Mouse (Mus musculus) liver, embryonic 16.5 days (tissue): ENCODE data around the gene Tesc. TPM values are rescaled to one million over a fixed set of nuclear protein-coding genes. Genes with fewer than 3 reads are reported as not detected.

Experiments
- ATAC-seq: fragments of 200-750 bp; cut with Nextera tagmentation; 2 replicates; pipeline ENCODE4 v1.8.0; 2017; ENCODE audit warnings: low read depth, mild to moderate bottlenecking, moderate number of reproducible peaks, moderate library complexity
- H3K27ac ChIP-seq: fragments of 300-500 bp; sonication (generic); 2 replicates; pipeline ENCODE4 v1.5.1; 2014; ENCODE audit warnings: mild to moderate bottlenecking, low read length
- H3K27me3 ChIP-seq: fragments of 300-500 bp; sonication (generic); 2 replicates; pipeline ENCODE4 v1.6.1; 2014; ENCODE audit warnings: low read depth, low read length, mixed read lengths; ENCODE audit not compliant: control insufficient read depth, insufficient read depth
- H3K36me3 ChIP-seq: fragments of 300-500 bp; sonication (generic); 2 replicates; pipeline ENCODE4 v1.6.1; 2014; ENCODE audit warnings: mild to moderate bottlenecking; ENCODE audit not compliant: control insufficient read depth, insufficient read depth
- H3K4me1 ChIP-seq: fragments of 300-500 bp; sonication (generic); 2 replicates; pipeline ENCODE4 v1.6.1; 2014; ENCODE audit warnings: low read depth, low read length, mixed read lengths; ENCODE audit not compliant: control insufficient read depth
- H3K4me2 ChIP-seq: fragments of 300-500 bp; sonication (generic); 2 replicates; pipeline ENCODE4 v1.6.1; 2014; ENCODE audit warnings: low read depth, low read length, mixed read lengths
- H3K4me3 ChIP-seq: fragments of 300-500 bp; sonication (generic); 2 replicates; pipeline ENCODE4 v1.5.1; 2014; ENCODE audit warnings: low read depth, mild to moderate bottlenecking, low read length
- H3K9ac ChIP-seq: fragments of 300-500 bp; sonication (generic); 2 replicates; pipeline ENCODE4 v1.6.1; 2014; ENCODE audit warnings: low read depth, low read length
- H3K9me3 ChIP-seq: fragments of 300-500 bp; sonication (generic); replicated peaks from 2 replicates; pipeline ENCODE4 v1.6.1; 2016; ENCODE audit warnings: low read length; ENCODE audit not compliant: control insufficient read depth
- WGBS: fragments of 180-500 bp; shearing (Covaris S2); extraction: QIAGEN DNeasy Blood & Tissue Kit; methylation state at CpG from one replicate; pipeline ENCODE4 v1.1.7; 2014; ENCODE audit not compliant: insufficient replicate concordance; 5-methylcytosine and 5-hydroxymethylcytosine counted together
- polyA plus RNA-seq: library from polyadenylated mRNA; unstranded; fragments of >200 nt; fragmentation: Nextera tagmentation; extraction: Ambion mirVana; gene quantifications from 2 replicates; pipeline ENCODE4 v1.2.1, GENCODE M21; 2015

Gene Tesc
- polyA plus RNA-seq, 1 experiment from 2014 or later = 1.9 TPM

- WGBS = 47% methylated on average over 8 of the region's 8 CpGs
- Histone ChIP-seq H3K4me3 (no peak overlapping the region), H3K27ac (no peak overlapping the region), H3K9me3 (no peaks in the 10 kb centered on the region), H3K9ac (no peak overlapping the region), H3K36me3 (no peaks in the 10 kb centered on the region), H3K4me2 (no peak overlapping the region), H3K27me3 (no peaks in the 10 kb centered on the region), H3K4me1 (no peaks in the 10 kb centered on the region)
- no peak for ATAC-seq
These were observed 30.1 kb downstream of the Tesc start for GRCm38 (mm10) chr5:118057508-118058111.

GRCm38 (mm10) chr5:118058858-118059257 is 31.3 kb downstream of the Tesc start:
- 57% methylated on average over 10 of the region's 10 CpGs for WGBS
- Histone ChIP-seq H3K27me3 (no peaks in the 10 kb centered on the region), H3K36me3 (no peaks in the 10 kb centered on the region), H3K9ac (no peak overlapping the region), H3K4me2 (no peak overlapping the region), H3K27ac (no peak overlapping the region), H3K4me1 (no peaks in the 10 kb centered on the region), H3K4me3 (no peak overlapping the region), H3K9me3 (no peaks in the 10 kb centered on the region)
- ATAC-seq = 0 out of 2 replicates have a peak, but pooled peaks have one; percentile 32

GRCm38 (mm10) chr5:118059646-118060045 is 32.1 kb downstream of the Tesc start:
- H3K4me2 ChIP-seq = no peak overlapping the region
- WGBS = 84% methylated on average over 9 of the region's 9 CpGs
- no peaks in the 10 kb centered on the region for H3K9me3 ChIP-seq
- H3K4me1 ChIP-seq = peaks cover 2% of the 10 kb centered on the region; the same call in 1 of the 2 replicates
- H3K36me3 ChIP-seq = no peaks in the 10 kb centered on the region
- no peak overlapping the region for H3K27ac ChIP-seq
- no peaks in the 10 kb centered on the region for H3K27me3 ChIP-seq
- H3K9ac ChIP-seq = no peak overlapping the region
- ATAC-seq = no peak
- no peak overlapping the region for H3K4me3 ChIP-seq

- Histone ChIP-seq H3K4me1 (peaks cover 2% of the 10 kb centered on the region; the same call in 1 of the 2 replicates), H3K36me3 (peaks cover 4% of the 10 kb centered on the region; the same call in 1 of the 2 replicates), H3K4me2 (no peak overlapping the region), H3K9ac (no peak overlapping the region), H3K4me3 (no peak overlapping the region), H3K27me3 (no peaks in the 10 kb centered on the region), H3K9me3 (no peaks in the 10 kb centered on the region), H3K27ac (no peak overlapping the region)
- no peak for ATAC-seq
- WGBS = 89% methylated on average over 18 of the region's 18 CpGs
These were observed 33.8 kb downstream of the Tesc start for GRCm38 (mm10) chr5:118061391-118061790.

GRCm38 (mm10) chr5:118063181-118063621 is 35.7 kb downstream of the Tesc start:
- H3K27me3 ChIP-seq = no peaks in the 10 kb centered on the region
- no peak overlapping the region for H3K4me3 ChIP-seq
- H3K9ac ChIP-seq = no peak overlapping the region
- no peak for ATAC-seq
- peaks cover 4% of the 10 kb centered on the region; the same call in 1 of the 2 replicates for H3K36me3 ChIP-seq
- no peaks in the 10 kb centered on the region for H3K9me3 ChIP-seq
- 81% methylated on average over 8 of the region's 8 CpGs for WGBS
- no peak overlapping the region for H3K27ac ChIP-seq
- peaks cover 2% of the 10 kb centered on the region; the same call in 1 of the 2 replicates for H3K4me1 ChIP-seq
- H3K4me2 ChIP-seq = no peak overlapping the region

GRCm38 (mm10) chr5:118064284-118064901 is 36.9 kb downstream of the Tesc start:
- 64% methylated on average over 10 of the region's 10 CpGs for WGBS
- no peaks in the 10 kb centered on the region for H3K27me3 ChIP-seq
- H3K27ac ChIP-seq = no peak overlapping the region
- H3K4me3 ChIP-seq = no peak overlapping the region
- H3K9me3 ChIP-seq = no peaks in the 10 kb centered on the region
- ATAC-seq = no peak
- H3K36me3 ChIP-seq = peaks cover 4% of the 10 kb centered on the region; the same call in 1 of the 2 replicates
- no peak overlapping the region for H3K9ac ChIP-seq
- H3K4me1 ChIP-seq = peaks cover 2% of the 10 kb centered on the region; the same call in 1 of the 2 replicates
- H3K4me2 ChIP-seq = no peak overlapping the region

- Histone ChIP-seq H3K4me1 (peaks cover 2% of the 10 kb centered on the region; the same call in 1 of the 2 replicates), H3K27me3 (no peaks in the 10 kb centered on the region), H3K4me3 (no peak overlapping the region), H3K4me2 (no peak overlapping the region), H3K9me3 (no peaks in the 10 kb centered on the region), H3K9ac (no peak overlapping the region), H3K36me3 (peaks cover 4% of the 10 kb centered on the region; the same call in 1 of the 2 replicates), H3K27ac (no peak overlapping the region)
- ATAC-seq = no peak
- WGBS = 80% methylated on average over 19 of the region's 19 CpGs
These were observed 38.1 kb downstream of the Tesc start for GRCm38 (mm10) chr5:118065516-118066255.

GRCm38 (mm10) chr5:118066828-118067227 is 39.3 kb downstream of the Tesc start:
- peaks cover 2% of the 10 kb centered on the region; the same call in 1 of the 2 replicates for H3K4me1 ChIP-seq
- H3K27ac ChIP-seq = no peak overlapping the region
- H3K4me3 ChIP-seq = no peak overlapping the region
- no peak for ATAC-seq
- 55% methylated on average over 5 of the region's 5 CpGs for WGBS
- no peaks in the 10 kb centered on the region for H3K27me3 ChIP-seq
- H3K9ac ChIP-seq = no peak overlapping the region
- H3K9me3 ChIP-seq = no peaks in the 10 kb centered on the region
- H3K36me3 ChIP-seq = peaks cover 4% of the 10 kb centered on the region; the same call in 1 of the 2 replicates
- no peak overlapping the region for H3K4me2 ChIP-seq
